17 mouse cellular contexts compared by ENCODE assay signal in genomic region chr16:13498923-13499322, GRCm38 (mm10).
DNase-seq lines count a peak whose midpoint lies in the region; TF ChIP-seq lines count a peak whose summit lies in the region.
"Had no signal": no experiment of that assay in that cellular context is flagged by ENCODE, and none has a peak within 500 bp of the region (broad histone marks: within the 10 kb centered on the region; RNA-seq: fewer than 3 reads in every experiment).

No protein-coding gene starts in this region.

- peak overlapping the region; percentile 43 for H3K4me3 ChIP-seq in testis, adult 2 months (ENCODE audit: control insufficient read depth, low read depth, low read length)
- no peak overlapping the region for H3K4me3 ChIP-seq in gastrocnemius, adult 2 months
- H3K4me3 ChIP-seq: embryonic facial prominence, embryonic 10.5 days; embryonic facial prominence, embryonic 12.5 days; forebrain, embryonic 13.5 days; forebrain, embryonic 15.5 days had no signal

- intact Hi-C loops in gastrocnemius, adult 2 months (cut with DNase I) = no loop called here

- H3K36me3 ChIP-seq in testis, adult 2 months (ENCODE audit: control insufficient read depth, insufficient read depth, low read length) = no peaks in the 10 kb centered on the region
- H3K36me3 ChIP-seq: embryonic facial prominence, embryonic 10.5 days; embryonic facial prominence, embryonic 12.5 days; forebrain, embryonic 15.5 days had no signal

- DNase-seq in adrenal gland, adult 8-10 months = peak; percentile 27
- no peak for DNase-seq in adrenal gland, adult 18-20 months (ENCODE audit: low spot score in 2 of 2)
- DNase-seq in testis, postnatal 14 days (ENCODE audit: low spot score) = no peak
- peak; percentile 64 for DNase-seq in adrenal gland, postnatal 14 days
- no peak for DNase-seq in gastrocnemius, adult 2 months
- no peak for DNase-seq in lung, postnatal 36 days
- DNase-seq: cerebellum, adult 11-12 months; cerebellum, adult 2 months; cerebellum, adult 9-10 months; cerebellum, postnatal 10 days; cerebellum, postnatal 25 days; forebrain, postnatal 0 days had no signal

- no peak for TF ChIP-seq CTCF in testis, adult 2 months (IDR thresholded peaks at IDR 0.05; ENCODE audit: control insufficient read depth, insufficient read depth, insufficient replicate concordance, low read depth, low read length)
- no peak for TF ChIP-seq CTCF in gastrocnemius, adult 2 months (IDR thresholded peaks at IDR 0.05)

- no peaks in the 10 kb centered on the region; the same call in 1 of the 2 replicates for H3K4me1 ChIP-seq in testis, adult 2 months (ENCODE audit: control insufficient read depth, insufficient read depth, low read length)
- H3K4me1 ChIP-seq: embryonic facial prominence, embryonic 12.5 days; forebrain, embryonic 13.5 days; forebrain, embryonic 15.5 days had no signal

- no peaks in the 10 kb centered on the region for H3K27me3 ChIP-seq in testis, adult 2 months (ENCODE audit: control insufficient read depth, insufficient read depth, low read length)
- H3K27me3 ChIP-seq: embryonic facial prominence, embryonic 12.5 days; forebrain, embryonic 13.5 days; forebrain, embryonic 15.5 days had no signal

- no peak overlapping the region for H3K27ac ChIP-seq in testis, adult 2 months (ENCODE audit: control insufficient read depth, insufficient read depth, low read depth, low read length)
- no peak overlapping the region for H3K27ac ChIP-seq in gastrocnemius, adult 2 months
- H3K27ac ChIP-seq: embryonic facial prominence, embryonic 10.5 days; embryonic facial prominence, embryonic 12.5 days; forebrain, embryonic 13.5 days; forebrain, embryonic 15.5 days had no signal

- TF ChIP-seq POLR2A in testis, adult 2 months (IDR thresholded peaks at IDR 0.05; ENCODE audit: control insufficient read depth, low read depth, low read length) = no peak

Comparison
In these comparisons a context has a peak if more than half of its experiments do, and no peak if none do; other contexts are left out.
1. DNase-seq: peak in adrenal gland, adult 8-10 months (single experiment) and adrenal gland, postnatal 14 days (single experiment); none in adrenal gland, adult 18-20 months (0 of 2), testis, postnatal 14 days (single experiment), gastrocnemius, adult 2 months (single experiment) and lung, postnatal 36 days (single experiment).